Mouse (Mus musculus): ENCODE data around the gene Tspan11. TPM values are rescaled to one million over a fixed set of nuclear protein-coding genes. Genes with fewer than 3 reads are reported as not detected.

The Tspan11 gene
- polyA plus RNA-seq, 1 experiment from 2014 or later = 14.3 TPM

GRCm38 (mm10) chr6:127901669-127902068, 14.3 kb downstream of the Tspan11 start:
- Histone ChIP-seq H3K4me2 (ENCODE audit: low read depth, low read length) (no peak overlapping the region), H3K36me3 (replicated peaks; ENCODE audit: control insufficient read depth, insufficient read depth, low read depth, low read length) (no peaks in the 10 kb centered on the region), H3K27me3 (ENCODE audit: control insufficient read depth, insufficient read depth, low read length) (no peaks in the 10 kb centered on the region), H3K4me1 (ENCODE audit: control insufficient read depth, insufficient read depth, low read length) (no peaks in the 10 kb centered on the region), H3K9ac (replicated peaks; ENCODE audit: low read length) (no peak overlapping the region), H3K4me3 (ENCODE audit: low read depth, low read length) (no peak overlapping the region), H3K9me3 (replicated peaks; ENCODE audit: control insufficient read depth, low read length) (no peaks in the 10 kb centered on the region), H3K27ac (replicated peaks; ENCODE audit: low read depth, low read length) (no peak overlapping the region)
- WGBS = 92% methylated on average over 5 of the region's 5 CpGs
- no peak for ATAC-seq (replicated peaks; ENCODE audit: insufficient number of reproducible peaks, low FRiP score, low TSS enrichment, low read depth)
- no peak for DNase-seq (ENCODE audit: low spot score)

GRCm38 (mm10) chr6:127902559-127902958, 15.2 kb downstream of the Tspan11 start:
- DNase-seq (ENCODE audit: low spot score) (no peak), ATAC-seq (replicated peaks; ENCODE audit: insufficient number of reproducible peaks, low FRiP score, low TSS enrichment, low read depth) (no peak)
- Histone ChIP-seq H3K4me2 (ENCODE audit: low read depth, low read length) (no peak overlapping the region), H3K27me3 (ENCODE audit: control insufficient read depth, insufficient read depth, low read length) (no peaks in the 10 kb centered on the region), H3K4me1 (ENCODE audit: control insufficient read depth, insufficient read depth, low read length) (no peaks in the 10 kb centered on the region), H3K4me3 (ENCODE audit: low read depth, low read length) (no peak overlapping the region), H3K9ac (replicated peaks; ENCODE audit: low read length) (no peak overlapping the region), H3K9me3 (replicated peaks; ENCODE audit: control insufficient read depth, low read length) (no peaks in the 10 kb centered on the region), H3K36me3 (replicated peaks; ENCODE audit: control insufficient read depth, insufficient read depth, low read depth, low read length) (no peaks in the 10 kb centered on the region), H3K27ac (replicated peaks; ENCODE audit: low read depth, low read length) (no peak overlapping the region)
- 88% methylated on average over 8 of the region's 8 CpGs for WGBS

- no peak overlapping the region for H3K4me3 ChIP-seq (ENCODE audit: low read depth, low read length)
- H3K36me3 ChIP-seq (replicated peaks; ENCODE audit: control insufficient read depth, insufficient read depth, low read depth, low read length) = no peaks in the 10 kb centered on the region
- no peak for DNase-seq (ENCODE audit: low spot score)
- H3K27me3 ChIP-seq (ENCODE audit: control insufficient read depth, insufficient read depth, low read length) = no peaks in the 10 kb centered on the region
- H3K27ac ChIP-seq (replicated peaks; ENCODE audit: low read depth, low read length) = no peak overlapping the region
- 88% methylated on average over 4 of the region's 4 CpGs for WGBS
- no peaks in the 10 kb centered on the region for H3K9me3 ChIP-seq (replicated peaks; ENCODE audit: control insufficient read depth, low read length)
- ATAC-seq (replicated peaks; ENCODE audit: insufficient number of reproducible peaks, low FRiP score, low TSS enrichment, low read depth) = no peak
- no peak overlapping the region for H3K4me2 ChIP-seq (ENCODE audit: low read depth, low read length)
- H3K9ac ChIP-seq (replicated peaks; ENCODE audit: low read length) = no peak overlapping the region
- no peaks in the 10 kb centered on the region for H3K4me1 ChIP-seq (ENCODE audit: control insufficient read depth, insufficient read depth, low read length)
Measured at GRCm38 (mm10) chr6:127910638-127911037, 23.2 kb downstream of the Tspan11 start.

DNA sequence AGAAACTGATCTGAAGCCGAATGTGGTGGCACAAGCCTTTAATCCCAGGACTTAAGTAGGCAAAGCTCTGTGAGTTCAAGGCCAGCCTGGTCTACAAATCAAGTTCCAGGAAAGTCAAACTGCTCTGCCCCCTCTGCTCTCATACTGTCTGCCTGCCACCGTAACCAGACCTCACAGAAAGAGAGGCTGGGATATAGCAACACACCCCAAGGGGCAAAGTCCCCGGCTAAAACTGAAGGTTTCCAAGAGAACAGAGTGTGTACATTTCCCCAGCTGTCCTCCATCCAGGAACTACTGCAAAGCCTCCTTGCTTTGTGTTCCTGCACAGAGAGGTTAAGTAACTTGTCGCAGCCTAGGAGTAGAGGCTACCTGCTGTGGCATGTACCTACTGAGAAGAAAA, 24.3 kb downstream of the Tspan11 start:
- no peaks in the 10 kb centered on the region for H3K4me1 ChIP-seq (ENCODE audit: control insufficient read depth, insufficient read depth, low read length)
- no peaks in the 10 kb centered on the region for H3K36me3 ChIP-seq (replicated peaks; ENCODE audit: control insufficient read depth, insufficient read depth, low read depth, low read length)
- H3K9me3 ChIP-seq (replicated peaks; ENCODE audit: control insufficient read depth, low read length) = no peaks in the 10 kb centered on the region
- no peaks in the 10 kb centered on the region for H3K27me3 ChIP-seq (ENCODE audit: control insufficient read depth, insufficient read depth, low read length)
- ATAC-seq (replicated peaks; ENCODE audit: insufficient number of reproducible peaks, low FRiP score, low TSS enrichment, low read depth) (no peak), DNase-seq (ENCODE audit: low spot score) (no peak)
- no peak overlapping the region for H3K27ac ChIP-seq (replicated peaks; ENCODE audit: low read depth, low read length)
- H3K9ac ChIP-seq (replicated peaks; ENCODE audit: low read length) = no peak overlapping the region
- H3K4me2 ChIP-seq (ENCODE audit: low read depth, low read length) = no peak overlapping the region
- H3K4me3 ChIP-seq (ENCODE audit: low read depth, low read length) = no peak overlapping the region
- WGBS = 66% methylated on average over 4 of the region's 4 CpGs

GRCm38 (mm10) chr6:127912938-127913337, 25.5 kb downstream of the Tspan11 start:
- WGBS = 89% methylated on average over 3 of the region's 3 CpGs
- Histone ChIP-seq H3K4me2 (ENCODE audit: low read depth, low read length) (no peak overlapping the region), H3K4me3 (ENCODE audit: low read depth, low read length) (no peak overlapping the region), H3K27ac (replicated peaks; ENCODE audit: low read depth, low read length) (no peak overlapping the region), H3K27me3 (ENCODE audit: control insufficient read depth, insufficient read depth, low read length) (no peaks in the 10 kb centered on the region), H3K36me3 (replicated peaks; ENCODE audit: control insufficient read depth, insufficient read depth, low read depth, low read length) (no peaks in the 10 kb centered on the region), H3K9ac (replicated peaks; ENCODE audit: low read length) (no peak overlapping the region), H3K4me1 (ENCODE audit: control insufficient read depth, insufficient read depth, low read length) (no peaks in the 10 kb centered on the region), H3K9me3 (replicated peaks; ENCODE audit: control insufficient read depth, low read length) (no peaks in the 10 kb centered on the region)
- DNase-seq (ENCODE audit: low spot score) (no peak), ATAC-seq (replicated peaks; ENCODE audit: insufficient number of reproducible peaks, low FRiP score, low TSS enrichment, low read depth) (no peak)

DNA sequence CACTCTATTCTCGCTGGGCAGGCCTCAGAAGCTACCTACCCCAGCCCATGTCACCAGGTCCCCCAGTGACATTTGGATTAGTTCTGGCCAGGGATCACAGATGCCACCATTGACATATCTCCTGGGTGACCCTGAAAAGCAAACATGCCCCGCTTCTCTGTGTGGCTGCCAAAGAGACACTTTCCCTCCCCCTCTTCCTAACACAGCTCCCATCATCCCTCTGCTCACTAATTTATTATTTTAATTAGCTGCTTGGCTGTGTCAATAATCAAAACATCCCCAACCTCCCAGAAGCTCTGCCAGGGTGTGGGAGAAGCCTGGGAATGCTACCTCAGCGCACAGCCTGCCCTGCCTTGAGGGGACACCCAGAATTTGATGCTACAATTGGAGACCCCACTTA, 29.6 kb downstream of the Tspan11 start:
- no peaks in the 10 kb centered on the region for H3K27me3 ChIP-seq (ENCODE audit: control insufficient read depth, insufficient read depth, low read length)
- H3K9ac ChIP-seq (replicated peaks; ENCODE audit: low read length) = no peak overlapping the region
- DNase-seq (ENCODE audit: low spot score) = no peak
- no peak for ATAC-seq (replicated peaks; ENCODE audit: insufficient number of reproducible peaks, low FRiP score, low TSS enrichment, low read depth)
- no peaks in the 10 kb centered on the region for H3K36me3 ChIP-seq (replicated peaks; ENCODE audit: control insufficient read depth, insufficient read depth, low read depth, low read length)
- no peaks in the 10 kb centered on the region for H3K9me3 ChIP-seq (replicated peaks; ENCODE audit: control insufficient read depth, low read length)
- no peaks in the 10 kb centered on the region for H3K4me1 ChIP-seq (ENCODE audit: control insufficient read depth, insufficient read depth, low read length)
- no peak overlapping the region for H3K27ac ChIP-seq (replicated peaks; ENCODE audit: low read depth, low read length)
- 73% methylated on average over 3 of the region's 3 CpGs for WGBS
- no peak overlapping the region for H3K4me3 ChIP-seq (ENCODE audit: low read depth, low read length)
- H3K4me2 ChIP-seq (ENCODE audit: low read depth, low read length) = no peak overlapping the region

GRCm38 (mm10) chr6:127917712-127918111, 30.3 kb downstream of the Tspan11 start:
- no peak overlapping the region for H3K9ac ChIP-seq (replicated peaks; ENCODE audit: low read length)
- no peak overlapping the region for H3K27ac ChIP-seq (replicated peaks; ENCODE audit: low read depth, low read length)
- no peaks in the 10 kb centered on the region for H3K36me3 ChIP-seq (replicated peaks; ENCODE audit: control insufficient read depth, insufficient read depth, low read depth, low read length)
- DNase-seq (ENCODE audit: low spot score) = no peak
- H3K4me2 ChIP-seq (ENCODE audit: low read depth, low read length) = no peak overlapping the region
- no peaks in the 10 kb centered on the region for H3K4me1 ChIP-seq (ENCODE audit: control insufficient read depth, insufficient read depth, low read length)
- H3K27me3 ChIP-seq (ENCODE audit: control insufficient read depth, insufficient read depth, low read length) = no peaks in the 10 kb centered on the region
- no peak for ATAC-seq (replicated peaks; ENCODE audit: insufficient number of reproducible peaks, low FRiP score, low TSS enrichment, low read depth)
- H3K9me3 ChIP-seq (replicated peaks; ENCODE audit: control insufficient read depth, low read length) = no peaks in the 10 kb centered on the region
- no peak overlapping the region for H3K4me3 ChIP-seq (ENCODE audit: low read depth, low read length)
- 66% methylated on average over 4 of the region's 4 CpGs for WGBS

- no peak for ATAC-seq (replicated peaks; ENCODE audit: insufficient number of reproducible peaks, low FRiP score, low TSS enrichment, low read depth)
Measured at GRCm38 (mm10) chr6:127919491-127919890, 32.1 kb downstream of the Tspan11 start.

More at GRCm38 (mm10) chr6:127919491-127919890, 32.1 kb downstream of the Tspan11 start:
- Histone ChIP-seq H3K4me3 (ENCODE audit: low read depth, low read length) (no peak overlapping the region), H3K27me3 (ENCODE audit: control insufficient read depth, insufficient read depth, low read length) (no peaks in the 10 kb centered on the region), H3K4me1 (ENCODE audit: control insufficient read depth, insufficient read depth, low read length) (no peaks in the 10 kb centered on the region), H3K4me2 (ENCODE audit: low read depth, low read length) (no peak overlapping the region), H3K9me3 (replicated peaks; ENCODE audit: control insufficient read depth, low read length) (no peaks in the 10 kb centered on the region), H3K27ac (replicated peaks; ENCODE audit: low read depth, low read length) (no peak overlapping the region), H3K9ac (replicated peaks; ENCODE audit: low read length) (no peak overlapping the region), H3K36me3 (replicated peaks; ENCODE audit: control insufficient read depth, insufficient read depth, low read depth, low read length) (no peaks in the 10 kb centered on the region)
- DNase-seq (ENCODE audit: low spot score) = no peak
- 90% methylated on average over 6 of the region's 6 CpGs for WGBS
